Comparison of ENCODE assay signal across 8 mouse cellular contexts in genomic region chr10:19934384-19935294, GRCm38 (mm10). TPM values are rescaled to one million over a fixed set of nuclear protein-coding genes. Genes with fewer than 3 reads are reported as not detected.
DNase-seq lines count a peak whose midpoint lies in the region; ATAC-seq and TF ChIP-seq lines count a peak whose summit lies in the region.

Gene Map3k5, plus strand, starts transcription at chr10:19934472.

- WGBS in forebrain, postnatal 0 days, result under 1% methylated on average over 69 of the region's 95 CpGs
- 1% methylated on average over 65 of the region's 95 CpGs for WGBS in hindbrain, embryonic 14.5 days

- H3K36me3 ChIP-seq in forebrain, postnatal 0 days (ENCODE audit: insufficient read depth), result no peaks in the 10 kb centered on the region
- no peaks in the 10 kb centered on the region for H3K36me3 ChIP-seq in hindbrain, embryonic 14.5 days (replicated peaks; ENCODE audit: control insufficient read depth, insufficient read depth)
- H3K36me3 ChIP-seq in megakaryocyte, embryonic 14.5 days (replicated peaks; ENCODE audit: low read length), result no peaks in the 10 kb centered on the region

- TF ChIP-seq CTCF in forebrain, postnatal 0 days (IDR thresholded peaks at IDR 0.05; ENCODE audit: low read depth), result peak; percentile 52

- no peaks in the 10 kb centered on the region for H3K4me1 ChIP-seq in forebrain, postnatal 0 days (ENCODE audit: insufficient read depth)
- H3K4me1 ChIP-seq in hindbrain, embryonic 14.5 days (replicated peaks; ENCODE audit: control insufficient read depth, insufficient read depth, low read length), result peaks cover 3% of the 10 kb centered on the region; the same call in 1 of the 2 replicates
- peaks cover 55% of the 10 kb centered on the region for H3K4me1 ChIP-seq in megakaryocyte, embryonic 14.5 days

- intact Hi-C loops in left cerebral cortex, postnatal 14 days (cut with DNase I), result loop anchor here (1.0 to 10.0 kb wide), 3 partner anchors 70 to 188 kb away; no protein-coding TSS in a partner anchor

- ATAC-seq in forebrain, postnatal 0 days, result peak; percentile 80
- peak; percentile 80 for ATAC-seq in hindbrain, embryonic 14.5 days (ENCODE audit: low FRiP score)

- peaks cover 2% of the 10 kb centered on the region for H3K27me3 ChIP-seq in forebrain, postnatal 0 days (ENCODE audit: insufficient read depth, low read length)
- H3K27me3 ChIP-seq in hindbrain, embryonic 14.5 days (ENCODE audit: control insufficient read depth, insufficient read depth, low read length), result peaks cover 38% of the 10 kb centered on the region
- H3K27me3 ChIP-seq in megakaryocyte, embryonic 14.5 days (replicated peaks), result no peaks in the 10 kb centered on the region

- peak within 1 kb of the TSS; percentile 77 for H3K4me3 ChIP-seq in forebrain, postnatal 0 days (ENCODE audit: low read depth, low read length)
- H3K4me3 ChIP-seq in hindbrain, embryonic 14.5 days (replicated peaks; ENCODE audit: low read length), result peak within 1 kb of the TSS; percentile 78
- H3K4me3 ChIP-seq in megakaryocyte, embryonic 14.5 days (replicated peaks), result peak within 1 kb of the TSS; percentile 98

- H3K27ac ChIP-seq in forebrain, postnatal 0 days (ENCODE audit: low read depth, low read length), result peak within 1 kb of the TSS; percentile 50
- peak within 1 kb of the TSS; percentile 59 for H3K27ac ChIP-seq in hindbrain, embryonic 14.5 days

- H3K9me3 ChIP-seq in forebrain, postnatal 0 days (ENCODE audit: low read length), result no peaks in the 10 kb centered on the region
- no peaks in the 10 kb centered on the region for H3K9me3 ChIP-seq in hindbrain, embryonic 14.5 days (ENCODE audit: control insufficient read depth, low read length)
- no peaks in the 10 kb centered on the region for H3K9me3 ChIP-seq in megakaryocyte, embryonic 14.5 days

- DNase-seq in heart, adult 18-20 months, result peak; percentile 55 to 64
- no peak for DNase-seq in heart, adult 11 months
- peak; percentile 56 for DNase-seq in cerebellum, adult 11 months
- peak; percentile 47 for DNase-seq in forebrain, postnatal 0 days
- peak; percentile 45 for DNase-seq in hindbrain, embryonic 14.5 days (ENCODE audit: low spot score)
- peak; percentile 22 to 36 for DNase-seq in left cerebral cortex, postnatal 14 days (ENCODE audit: low spot score in 2 of 2)
- peak; percentile 55 to 62 for DNase-seq in spleen, postnatal 36 days (ENCODE audit: low spot score in 2 of 2)

- H3K9ac ChIP-seq in forebrain, postnatal 0 days, result peak within 1 kb of the TSS; percentile 64
- H3K9ac ChIP-seq in hindbrain, embryonic 14.5 days, result peak within 1 kb of the TSS; percentile 72

- H3K4me2 ChIP-seq in forebrain, postnatal 0 days (ENCODE audit: low read depth), result peak within 1 kb of the TSS; percentile 91
- peak within 1 kb of the TSS; percentile 97 for H3K4me2 ChIP-seq in hindbrain, embryonic 14.5 days (replicated peaks)

RNA-seq across cellular contexts. Expression of gene Map3k5, which starts in this region (rescaled TPM):
- total RNA-seq in heart, adult 18-20 months (2021), result 10 to 100 TPM; 34.1 to 40.7 TPM
- total RNA-seq in forebrain, postnatal 0 days (2014; rRNA removed), result 4.8 and 5.8 TPM in 2 replicates
- 0.77 and 1.3 TPM in 2 replicates for polyA plus RNA-seq in forebrain, postnatal 0 days (2015; fragmentation: Nextera tagmentation; extraction: Ambion mirVana)
- polyA plus RNA-seq in hindbrain, embryonic 14.5 days (2014; fragmentation: Nextera tagmentation; extraction: Ambion mirVana), result 1.5 and 1.8 TPM in 2 replicates
- total RNA-seq in left cerebral cortex, postnatal 14 days (2021), result 10 to 100 TPM; 39.9 to 47.5 TPM
- polyA plus RNA-seq in megakaryocyte, embryonic 14.5 days (2012; ENCODE audit: insufficient read depth, low replicate concordance), result 1.2 and 1.3 TPM in 2 replicates
